Mouse (Mus musculus): Measurements from ENCODE around the gene Leprot. TPM values are rescaled to one million over a fixed set of nuclear protein-coding genes. Genes with fewer than 3 reads are reported as not detected.

The Leprot gene
- 10 to 100 TPM; 24.6 to 30.6 (median 25.8) TPM for total RNA-seq (2022)

- peak; percentile 100 for DNase-seq (ENCODE audit: low spot score)
Measured at GRCm38 (mm10) chr4:101647196-101647905, at the start of gene Leprot. Leprot (plus strand) TSS chr4:101647718.

GRCm38 (mm10) chr4:101601758-101602157 is 45.8 kb upstream of the Leprot start:
- no peak for DNase-seq (ENCODE audit: low spot score)

GRCm38 (mm10) chr4:101603635-101604034 is 43.9 kb upstream of the Leprot start:
- no peak for DNase-seq (ENCODE audit: low spot score)

GRCm38 (mm10) chr4:101616520-101616919 is 31.0 kb upstream of the Leprot start:
- DNase-seq (ENCODE audit: low spot score) = no peak

GRCm38 (mm10) chr4:101617742-101618141 is 29.8 kb upstream of the Leprot start:
- no peak for DNase-seq (ENCODE audit: low spot score)

- no peak for DNase-seq (ENCODE audit: low spot score)
Measured at GRCm38 (mm10) chr4:101620206-101620605, 27.3 kb upstream of the Leprot start.

- no peak for DNase-seq (ENCODE audit: low spot score)
Measured at GRCm38 (mm10) chr4:101621241-101621640, 26.3 kb upstream of the Leprot start.

- DNase-seq (ENCODE audit: low spot score) = no peak
Measured at GRCm38 (mm10) chr4:101625278-101625677, 22.2 kb upstream of the Leprot start.

- DNase-seq (ENCODE audit: low spot score) = no peak
Measured at GRCm38 (mm10) chr4:101635596-101635995, 11.9 kb upstream of the Leprot start.

GRCm38 (mm10) chr4:101637472-101637871 is 10.0 kb upstream of the Leprot start:
- no peak for DNase-seq (ENCODE audit: low spot score)

GRCm38 (mm10) chr4:101640631-101641030 is 6.9 kb upstream of the Leprot start:
- no peak for DNase-seq (ENCODE audit: low spot score)

- no peak for DNase-seq (ENCODE audit: low spot score)
Measured at GRCm38 (mm10) chr4:101642708-101643107, 4.8 kb upstream of the Leprot start.

- DNase-seq (ENCODE audit: low spot score) = no peak
Measured at GRCm38 (mm10) chr4:101643216-101643615, 4.3 kb upstream of the Leprot start.

GRCm38 (mm10) chr4:101646857-101647195 is 692 bp upstream of the Leprot start:
- DNase-seq (ENCODE audit: low spot score) = no peak

GRCm38 (mm10) chr4:101647976-101648642 is 591 bp downstream of the Leprot start:
- DNase-seq (ENCODE audit: low spot score) = peak; percentile 59

GRCm38 (mm10) chr4:101648745-101649144 is 1.2 kb downstream of the Leprot start:
- DNase-seq (ENCODE audit: low spot score) = no peak

- DNase-seq (ENCODE audit: low spot score) = no peak
Measured at GRCm38 (mm10) chr4:101650961-101651360, 3.4 kb downstream of the Leprot start.

GRCm38 (mm10) chr4:101654256-101654655 is 6.7 kb downstream of the Leprot start:
- no peak for DNase-seq (ENCODE audit: low spot score)

GRCm38 (mm10) chr4:101654788-101655414 is 7.4 kb downstream of the Leprot start:
- no peak for DNase-seq (ENCODE audit: low spot score)

GRCm38 (mm10) chr4:101655415-101655790 is 7.9 kb downstream of the Leprot start:
- no peak for DNase-seq (ENCODE audit: low spot score)

GRCm38 (mm10) chr4:101656056-101656455 is 8.5 kb downstream of the Leprot start:
- peak; percentile 46 for DNase-seq (ENCODE audit: low spot score)

GRCm38 (mm10) chr4:101656956-101657570 is 9.5 kb downstream of the Leprot start:
- no peak for DNase-seq (ENCODE audit: low spot score)

Measured in heart, adult 8-10 months (tissue).